Mouse (Mus musculus) liver, embryonic 14.5 days (tissue): Measurements from ENCODE around the gene Txnrd3. TPM values are rescaled to one million over a fixed set of nuclear protein-coding genes. Genes with fewer than 3 reads are reported as not detected.

Experiments used
- ATAC-seq: fragments of 200-750 bp; cut with Nextera tagmentation; 2 replicates; pipeline ENCODE4 v1.8.0; 2017; ENCODE audit warnings: moderate number of reproducible peaks, mild to moderate bottlenecking, moderate library complexity; ENCODE audit not compliant: insufficient read depth
- DNase-seq, 3 experiments: peaks; one replicate each; pipeline ENCODE4 v3.0.0-alpha.2; 2012 to 2013; ENCODE audit warnings: low read depth in 3 of 3, low spot score in 3 of 3
- H3K27ac ChIP-seq: fragments of 300-500 bp; sonication (generic); 2 replicates; pipeline ENCODE4 v1.5.1; 2014; ENCODE audit warnings: moderate library complexity, mild to moderate bottlenecking, control low read depth, inconsistent platforms
- H3K27me3 ChIP-seq: fragments of 300-500 bp; sonication (generic); 2 replicates; pipeline ENCODE4 v1.6.1; 2014; ENCODE audit warnings: mild to moderate bottlenecking, low read length, moderate library complexity; ENCODE audit not compliant: control insufficient read depth, insufficient read depth
- H3K36me3 ChIP-seq: fragments of 300-500 bp; sonication (generic); replicated peaks from 2 replicates; pipeline ENCODE4 v1.6.1; 2014; ENCODE audit warnings: low read depth; ENCODE audit not compliant: control insufficient read depth, insufficient read depth
- H3K4me1 ChIP-seq, 2 experiments: fragments of 200-500 bp in 1 of 2; fragments of 300-500 bp in 1 of 2; sonication (generic) in 1 of 2; replicated peaks; 2 replicates each; pipeline ENCODE4 v1.6.1; 2012 to 2014; ENCODE audit warnings: antibody characterized with exemption in 1 of 2, inconsistent platforms in 1 of 2, low read length in 1 of 2; ENCODE audit not compliant: control insufficient read depth in 2 of 2, insufficient read depth in 2 of 2
- H3K4me2 ChIP-seq: fragments of 300-500 bp; sonication (generic); 2 replicates; pipeline ENCODE4 v1.6.1; 2014; ENCODE audit warnings: low read depth, mild to moderate bottlenecking, control low read depth, moderate library complexity
- H3K4me3 ChIP-seq, 2 experiments: fragments of 200-500 bp in 1 of 2; fragments of 300-500 bp in 1 of 2; sonication (generic) in 1 of 2; 2 replicates each; pipeline ENCODE4 v1.5.1; 2012 to 2014; ENCODE audit warnings: low read depth in 2 of 2, low read length in 2 of 2, mild to moderate bottlenecking in 2 of 2, control low read depth in 1 of 2, inconsistent platforms in 1 of 2, moderate library complexity in 1 of 2; ENCODE audit not compliant: insufficient read depth in 1 of 2
- H3K9ac ChIP-seq: fragments of 300-500 bp; sonication (generic); replicated peaks from 2 replicates; pipeline ENCODE4 v1.6.1; 2014; ENCODE audit warnings: mild to moderate bottlenecking, control low read depth, moderate library complexity
- H3K9me3 ChIP-seq: fragments of 300-500 bp; sonication (generic); 2 replicates; pipeline ENCODE4 v1.6.1; 2016; ENCODE audit warnings: low read length, mixed read lengths; ENCODE audit not compliant: control insufficient read depth
- CTCF ChIP-seq: IDR thresholded peaks from 2 replicates; pipeline ENCODE4 v1.5.1; 2016; ENCODE audit warnings: antibody characterized with exemption, low read depth, control low read depth
- EP300 ChIP-seq: IDR thresholded peaks from 2 replicates; pipeline ENCODE4 v1.6.1; 2016; ENCODE audit warnings: antibody characterized with exemption, low read depth
- WGBS: fragments of 180-500 bp; shearing (Covaris S2); extraction: QIAGEN DNeasy Blood & Tissue Kit; methylation state at CpG from one replicate; pipeline ENCODE4 v1.1.7; 2014; ENCODE audit not compliant: insufficient replicate concordance; 5-methylcytosine and 5-hydroxymethylcytosine counted together
- polyA plus RNA-seq, 2 experiments: library from polyadenylated mRNA; depleted of rRNA in 1 of 2; stranded (reverse) in 1 of 2; unstranded in 1 of 2; fragments of >200 nt; fragmentation: Nextera tagmentation in 1 of 2; extraction: Ambion mirVana in 1 of 2; gene quantifications; 2 replicates each; pipeline versions ENCODE4 v1.2.1 to v1.2.3; 2012 to 2014

Gene Txnrd3
- polyA plus RNA-seq, 2 experiments = 1.7 to 2.6 TPM

GRCm38 (mm10) chr6:89662521-89662920 is 18.7 kb downstream of the Txnrd3 start:
- TF ChIP-seq CTCF (no peak), EP300 (no peak)
- no peak for DNase-seq
- WGBS = 72% methylated on average over 3 of the region's 3 CpGs
- no peak overlapping the region for H3K4me2 ChIP-seq
- H3K27ac ChIP-seq = no peak overlapping the region
- H3K27me3 ChIP-seq = no peaks in the 10 kb centered on the region
- no peaks in the 10 kb centered on the region for H3K9me3 ChIP-seq
- H3K36me3 ChIP-seq = no peaks in the 10 kb centered on the region
- ATAC-seq = no peak
- no peaks in the 10 kb centered on the region for H3K4me1 ChIP-seq
- no peak overlapping the region for H3K4me3 ChIP-seq
- no peak overlapping the region for H3K9ac ChIP-seq

- WGBS = 50% methylated on average over 8 of the region's 8 CpGs
These were observed 21.4 kb downstream of the Txnrd3 start for GRCm38 (mm10) chr6:89665155-89665554.

GRCm38 (mm10) chr6:89665667-89666066 is 21.9 kb downstream of the Txnrd3 start:
- H3K36me3 ChIP-seq = no peaks in the 10 kb centered on the region
- WGBS = 61% methylated on average over 7 of the region's 7 CpGs
- H3K27me3 ChIP-seq = no peaks in the 10 kb centered on the region
- H3K4me2 ChIP-seq = no peak overlapping the region
- no peaks in the 10 kb centered on the region for H3K4me1 ChIP-seq
- no peak for DNase-seq
- TF ChIP-seq EP300 (no peak), CTCF (no peak)
- H3K4me3 ChIP-seq = no peak overlapping the region
- no peak overlapping the region for H3K27ac ChIP-seq
- no peak overlapping the region for H3K9ac ChIP-seq
- H3K9me3 ChIP-seq = no peaks in the 10 kb centered on the region
- no peak for ATAC-seq

More at GRCm38 (mm10) chr6:89665155-89665554, 21.4 kb downstream of the Txnrd3 start:
- Histone ChIP-seq H3K4me3 (no peak overlapping the region), H3K4me2 (no peak overlapping the region), H3K4me1 (no peaks in the 10 kb centered on the region), H3K27me3 (no peaks in the 10 kb centered on the region), H3K9ac (no peak overlapping the region), H3K9me3 (no peaks in the 10 kb centered on the region), H3K27ac (no peak overlapping the region), H3K36me3 (no peaks in the 10 kb centered on the region)
- DNase-seq (no peak), ATAC-seq (no peak)
- no peak for TF ChIP-seq CTCF
- TF ChIP-seq EP300 = no peak

GRCm38 (mm10) chr6:89666976-89667375 is 23.2 kb downstream of the Txnrd3 start:
- no peak overlapping the region for H3K4me3 ChIP-seq
- ATAC-seq (no peak), DNase-seq (no peak)
- no peaks in the 10 kb centered on the region for H3K27me3 ChIP-seq
- no peak overlapping the region for H3K4me2 ChIP-seq
- no peaks in the 10 kb centered on the region for H3K4me1 ChIP-seq
- H3K9ac ChIP-seq = no peak overlapping the region
- whole genome bisulfite sequencing = 63% methylated on average over 3 of the region's 3 CpGs
- no peak overlapping the region for H3K27ac ChIP-seq
- TF ChIP-seq CTCF (no peak), EP300 (no peak)
- no peaks in the 10 kb centered on the region for H3K9me3 ChIP-seq
- no peaks in the 10 kb centered on the region for H3K36me3 ChIP-seq

- H3K36me3 ChIP-seq = no peaks in the 10 kb centered on the region
- no peak for TF ChIP-seq EP300
- TF ChIP-seq CTCF = no peak
- no peak overlapping the region for H3K4me2 ChIP-seq
- H3K4me3 ChIP-seq = no peak overlapping the region
- H3K9ac ChIP-seq = no peak overlapping the region
- WGBS = 69% methylated on average over 6 of the region's 6 CpGs
- no peaks in the 10 kb centered on the region for H3K9me3 ChIP-seq
- H3K27ac ChIP-seq = no peak overlapping the region
- H3K4me1 ChIP-seq = no peaks in the 10 kb centered on the region
- ATAC-seq (no peak), DNase-seq (no peak)
- H3K27me3 ChIP-seq = no peaks in the 10 kb centered on the region
These were observed 25.8 kb downstream of the Txnrd3 start for GRCm38 (mm10) chr6:89669556-89669955.

- H3K36me3 ChIP-seq = no peaks in the 10 kb centered on the region
- DNase-seq (no peak), ATAC-seq (no peak)
- 60% methylated on average over 6 of the region's 6 CpGs for WGBS
- no peak overlapping the region for H3K9ac ChIP-seq
- no peak overlapping the region for H3K4me3 ChIP-seq
- TF ChIP-seq CTCF = no peak
- no peak for TF ChIP-seq EP300
- H3K4me2 ChIP-seq = no peak overlapping the region
- no peaks in the 10 kb centered on the region for H3K9me3 ChIP-seq
- no peak overlapping the region for H3K27ac ChIP-seq
- H3K27me3 ChIP-seq = no peaks in the 10 kb centered on the region
- H3K4me1 ChIP-seq = no peaks in the 10 kb centered on the region
These were observed 27.6 kb downstream of the Txnrd3 start for GRCm38 (mm10) chr6:89671431-89671830.
